7 mouse cellular contexts compared by ENCODE assay signal in the genomic region with DNA sequence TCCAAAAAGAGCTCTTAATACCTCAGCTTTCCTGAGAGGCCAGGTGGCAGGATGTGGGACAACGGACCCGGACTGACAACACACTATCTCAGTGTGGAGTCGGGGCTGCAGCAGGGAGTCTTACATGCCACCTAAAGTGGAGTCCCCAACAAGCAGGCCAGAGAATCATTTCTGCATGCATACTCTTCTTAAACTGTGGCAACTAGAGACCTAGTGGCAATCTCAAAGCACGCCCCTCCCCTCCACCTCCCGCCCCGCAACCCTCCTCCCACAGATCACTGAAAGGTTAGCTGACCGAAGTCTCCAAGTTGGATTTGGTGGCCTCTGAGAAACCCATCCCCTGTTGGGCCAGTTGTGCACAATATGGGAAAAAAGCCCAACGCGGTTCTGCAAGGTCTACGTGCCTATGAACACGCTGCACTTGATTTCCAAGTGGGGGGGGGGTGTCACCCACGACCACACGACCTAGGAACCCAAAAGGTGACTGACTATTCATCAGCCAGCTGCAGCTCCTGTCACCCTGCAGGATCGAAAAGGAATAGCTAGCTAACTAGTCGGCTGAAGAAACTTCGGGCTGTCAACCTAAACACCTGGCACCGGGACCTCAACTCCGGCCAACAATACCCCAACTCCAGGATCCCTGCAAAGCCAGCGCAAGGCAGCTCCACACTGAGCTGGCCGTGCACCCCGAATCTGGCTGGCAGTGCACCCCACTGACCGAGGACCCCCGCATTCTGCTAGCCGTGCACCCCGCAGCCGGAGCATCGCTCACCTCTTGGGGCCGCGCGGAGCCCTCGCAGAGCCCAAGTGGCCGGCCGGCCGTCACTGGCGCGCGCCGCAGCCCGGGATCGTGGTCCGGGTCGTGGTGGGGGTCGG. TPM values are rescaled to one million over a fixed set of nuclear protein-coding genes. Genes with fewer than 3 reads are reported as not detected.
DNase-seq lines count a peak whose midpoint lies in the region; ATAC-seq and TF ChIP-seq lines count a peak whose summit lies in the region.

No protein-coding gene starts in this region.

- H3K27me3 ChIP-seq in forebrain, embryonic 15.5 days = 0 out of 2 replicates have a peak, but pooled peaks cover 3% of the 10 kb centered on the region
- no peaks in the 10 kb centered on the region for H3K27me3 ChIP-seq in small intestine, adult 2 months (ENCODE audit: control insufficient read depth, insufficient read depth, low read length)

- H3K27ac ChIP-seq in forebrain, embryonic 15.5 days (replicated peaks) = peak overlapping the region; percentile 63
- H3K27ac ChIP-seq in small intestine, adult 2 months (ENCODE audit: insufficient read depth, low read depth, low read length) = peak overlapping the region; percentile 87

- WGBS in forebrain, embryonic 15.5 days = under 1% methylated on average over 43 of the region's 43 CpGs
- WGBS in small intestine, adult 2 months = under 1% methylated on average over 43 of the region's 43 CpGs

- peaks cover 12% of the 10 kb centered on the region for H3K4me1 ChIP-seq in forebrain, embryonic 15.5 days
- H3K4me1 ChIP-seq in small intestine, adult 2 months (ENCODE audit: control insufficient read depth, insufficient read depth, insufficient read length, low read length) = peaks cover 10% of the 10 kb centered on the region

- DNase-seq in 3T3-L1 (ENCODE audit: low read depth, low spot score) (peak; percentile 69), A20 (ENCODE audit: low read depth, low spot score) (peak; percentile 90)
- peak; percentile 21 for DNase-seq in brain, adult 2 months (ENCODE audit: low read depth, low spot score)
- peak; percentile 84 for DNase-seq in induced T-regulatory cell, adult 2 months (ENCODE audit: low read depth)
- peak; percentile 32 for DNase-seq in lung, postnatal 10 days

- no peaks in the 10 kb centered on the region for H3K36me3 ChIP-seq in forebrain, embryonic 15.5 days
- H3K36me3 ChIP-seq in small intestine, adult 2 months (ENCODE audit: control insufficient read depth, insufficient read depth, low read length) = peaks cover 13% of the 10 kb centered on the region

- peak overlapping the region; percentile 79 for H3K4me2 ChIP-seq in forebrain, embryonic 15.5 days (replicated peaks)

- H3K9ac ChIP-seq in forebrain, embryonic 15.5 days (replicated peaks) = peak overlapping the region; percentile 92

- ATAC-seq in forebrain, embryonic 15.5 days (replicated peaks) = peak; percentile 5; the same call in 1 of the 2 replicates

- 0 out of 2 replicates have a peak, but pooled peaks have one; percentile 43 for TF ChIP-seq CTCF in small intestine, adult 2 months (IDR thresholded peaks at IDR 0.05; ENCODE audit: extremely low read depth, insufficient read length, insufficient replicate concordance, low read depth, low read length)

- peak; percentile 7; the same call in 1 of the 2 replicates for TF ChIP-seq POLR2A in small intestine, adult 2 months (IDR thresholded peaks at IDR 0.05; ENCODE audit: low read depth, low read length)

- peak overlapping the region; percentile 92 for H3K4me3 ChIP-seq in forebrain, embryonic 15.5 days
- peak overlapping the region; percentile 82 for H3K4me3 ChIP-seq in small intestine, adult 2 months (ENCODE audit: low read depth, low read length)

- H3K9me3 ChIP-seq in forebrain, embryonic 15.5 days = no peaks in the 10 kb centered on the region

RNA-seq across cellular contexts. Expression of gene Tnfaip3, which starts 0.8 kb away (rescaled TPM):
- 2.2 TPM in 2 replicates for polyA plus RNA-seq in forebrain, embryonic 15.5 days (2015; fragmentation: Nextera tagmentation; extraction: Ambion mirVana)
- polyA plus RNA-seq in small intestine, adult 2 months (2012; rRNA removed) = 4.1 and 7.4 TPM in 2 replicates

Comparison
In these comparisons a context has a peak if more than half of its experiments do, and no peak if none do; other contexts are left out.
1. Peak in every context shown above with its lines: DNase-seq, ATAC-seq, H3K4me3 ChIP-seq and H3K27ac ChIP-seq.
2. DNase-seq: peak in every context shown above with its lines; median percentile 90 in A20; 84 in induced T-regulatory cell, adult 2 months; 69 in 3T3-L1; 32 in lung, postnatal 10 days; 21 in brain, adult 2 months.